Mouse (Mus musculus) limb, embryonic 11.5 days (tissue): ENCODE measurements at regions not wholly inside any gene's neighbourhood (a gene's known extent, or its start where the extent isn't known, plus 50 kb on each side); places are given as distances from the start of the nearest gene placed in this dataset.

Experiments
- ATAC-seq: fragments of 200-750 bp; cut with Nextera tagmentation; 2 replicates; pipeline ENCODE4 v1.8.0; 2017; ENCODE audit warnings: low read depth; ENCODE audit not compliant: insufficient number of reproducible peaks, low FRiP score, low TSS enrichment
- DNase-seq: peaks from one replicate; pipeline ENCODE4 v3.0.0-alpha.2; 2015; ENCODE audit warnings: low spot score
- H3K27ac ChIP-seq: fragments of 300-500 bp; sonication (generic); replicated peaks from 2 replicates; pipeline ENCODE4 v1.5.1; 2014; ENCODE audit warnings: low read depth, mild to moderate bottlenecking, low read length
- H3K27me3 ChIP-seq: fragments of 300-500 bp; sonication (generic); 2 replicates; pipeline ENCODE4 v1.6.1; 2014; ENCODE audit warnings: mild to moderate bottlenecking, low read length, mixed read lengths; ENCODE audit not compliant: control insufficient read depth, insufficient read depth
- H3K36me3 ChIP-seq: fragments of 300-500 bp; sonication (generic); 2 replicates; pipeline ENCODE4 v1.6.1; 2014; ENCODE audit warnings: mild to moderate bottlenecking, low read length, moderate library complexity, mixed read lengths; ENCODE audit not compliant: control insufficient read depth, insufficient read depth
- H3K4me1 ChIP-seq: fragments of 300-500 bp; sonication (generic); 2 replicates; pipeline ENCODE4 v1.6.1; 2014; ENCODE audit warnings: low read length, mixed read lengths; ENCODE audit not compliant: control insufficient read depth, insufficient read depth
- H3K4me2 ChIP-seq: fragments of 300-500 bp; sonication (generic); 2 replicates; pipeline ENCODE4 v1.6.1; 2014; ENCODE audit warnings: low read depth, mild to moderate bottlenecking, moderate library complexity; ENCODE audit not compliant: severe bottlenecking
- H3K4me3 ChIP-seq: fragments of 300-500 bp; sonication (generic); 2 replicates; pipeline ENCODE4 v1.5.1; 2014; ENCODE audit warnings: low read depth, low read length
- H3K9ac ChIP-seq: fragments of 300-500 bp; sonication (generic); 2 replicates; pipeline ENCODE4 v1.6.1; 2014; ENCODE audit warnings: mild to moderate bottlenecking, low read length
- H3K9me3 ChIP-seq: fragments of 300-500 bp; sonication (generic); 2 replicates; pipeline ENCODE4 v1.6.1; 2016; ENCODE audit warnings: low read length; ENCODE audit not compliant: control insufficient read depth
- WGBS: fragments of 180-500 bp; shearing (Covaris S2); extraction: QIAGEN DNeasy Blood & Tissue Kit; methylation state at CpG from one replicate; pipeline ENCODE4 v1.1.7; 2014; 5-methylcytosine and 5-hydroxymethylcytosine counted together

DNA sequence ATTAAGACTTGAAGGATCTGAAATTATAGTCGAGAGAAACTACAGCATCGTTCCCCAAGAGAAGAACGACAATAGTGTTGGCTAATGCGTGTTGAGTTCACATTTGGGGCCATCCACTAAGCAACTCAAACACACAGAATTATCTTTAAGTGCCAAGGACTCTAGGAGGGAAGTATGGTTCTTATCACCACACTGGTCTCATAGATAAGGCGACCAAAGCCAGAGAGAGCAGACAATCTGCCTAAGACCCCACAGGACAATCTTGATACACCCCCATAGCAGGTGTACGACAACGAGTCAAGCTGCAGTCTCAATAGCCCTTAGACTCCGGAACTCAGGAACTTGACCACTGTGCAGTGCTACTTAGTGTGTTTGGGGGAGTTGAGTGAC is 152.5 kb upstream of the Pum3 start:
- Histone ChIP-seq H3K4me2 (no peak overlapping the region), H3K27ac (no peak overlapping the region), H3K4me3 (no peak overlapping the region), H3K9ac (no peak overlapping the region), H3K27me3 (no peaks in the 10 kb centered on the region), H3K36me3 (no peaks in the 10 kb centered on the region), H3K9me3 (no peaks in the 10 kb centered on the region), H3K4me1 (no peaks in the 10 kb centered on the region)
- DNase-seq (no peak), ATAC-seq (no peak)
- 88% methylated on average over 8 of the region's 8 CpGs for whole genome bisulfite sequencing

- no peak overlapping the region for H3K4me3 ChIP-seq
- ATAC-seq = no peak
- H3K4me1 ChIP-seq = no peaks in the 10 kb centered on the region
- no peak overlapping the region for H3K27ac ChIP-seq
- no peaks in the 10 kb centered on the region for H3K9me3 ChIP-seq
- no peaks in the 10 kb centered on the region for H3K27me3 ChIP-seq
- 56% methylated on average over 6 of the region's 6 CpGs for WGBS
- no peak overlapping the region for H3K4me2 ChIP-seq
- no peak for DNase-seq
- H3K36me3 ChIP-seq = no peaks in the 10 kb centered on the region
- H3K9ac ChIP-seq = no peak overlapping the region
These were observed 151.9 kb upstream of the Pum3 start for GRCm38 (mm10) chr19:27581362-27582110.

GRCm38 (mm10) chr19:27576478-27576877 is 146.9 kb upstream of the Pum3 start:
- no peaks in the 10 kb centered on the region for H3K9me3 ChIP-seq
- H3K9ac ChIP-seq = no peak overlapping the region
- no peaks in the 10 kb centered on the region for H3K27me3 ChIP-seq
- H3K36me3 ChIP-seq = no peaks in the 10 kb centered on the region
- H3K4me2 ChIP-seq = no peak overlapping the region
- ATAC-seq (no peak), DNase-seq (no peak)
- H3K4me3 ChIP-seq = no peak overlapping the region
- no peaks in the 10 kb centered on the region for H3K4me1 ChIP-seq
- no peak overlapping the region for H3K27ac ChIP-seq

- Histone ChIP-seq H3K27ac (no peak overlapping the region), H3K9me3 (no peaks in the 10 kb centered on the region), H3K9ac (no peak overlapping the region), H3K4me2 (no peak overlapping the region), H3K4me1 (no peaks in the 10 kb centered on the region), H3K4me3 (no peak overlapping the region), H3K27me3 (no peaks in the 10 kb centered on the region), H3K36me3 (no peaks in the 10 kb centered on the region)
- 82% methylated on average over 8 of the region's 8 CpGs for WGBS
- ATAC-seq = no peak
- no peak for DNase-seq
These were observed 137.3 kb upstream of the Pum3 start for GRCm38 (mm10) chr19:27566929-27567328.

DNA sequence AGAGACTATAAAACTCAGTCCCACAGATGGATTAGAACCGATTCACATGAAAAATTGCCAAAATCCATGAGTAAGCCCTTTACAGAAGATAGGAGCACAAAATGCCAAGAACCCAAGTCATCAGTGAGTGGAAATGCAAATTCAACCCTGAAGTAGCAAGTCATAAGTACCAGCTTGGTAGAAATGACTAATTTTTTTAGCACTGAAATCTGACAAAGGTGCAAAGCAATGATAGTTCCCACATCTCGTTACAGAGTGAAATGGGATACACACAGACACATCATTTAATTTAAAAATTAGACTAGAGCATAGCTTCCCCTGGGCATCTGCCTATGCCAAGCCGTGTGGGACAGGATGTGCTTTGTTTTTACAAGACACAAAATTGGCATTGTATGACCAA is 136.4 kb upstream of the Pum3 start:
- Histone ChIP-seq H3K9me3 (no peaks in the 10 kb centered on the region), H3K9ac (no peak overlapping the region), H3K4me3 (no peak overlapping the region), H3K4me2 (no peak overlapping the region), H3K36me3 (no peaks in the 10 kb centered on the region), H3K27ac (no peak overlapping the region), H3K4me1 (no peaks in the 10 kb centered on the region), H3K27me3 (no peaks in the 10 kb centered on the region)
- no peak for DNase-seq
- ATAC-seq = no peak
- WGBS = 87% methylated on average over 3 of the region's 3 CpGs

DNA sequence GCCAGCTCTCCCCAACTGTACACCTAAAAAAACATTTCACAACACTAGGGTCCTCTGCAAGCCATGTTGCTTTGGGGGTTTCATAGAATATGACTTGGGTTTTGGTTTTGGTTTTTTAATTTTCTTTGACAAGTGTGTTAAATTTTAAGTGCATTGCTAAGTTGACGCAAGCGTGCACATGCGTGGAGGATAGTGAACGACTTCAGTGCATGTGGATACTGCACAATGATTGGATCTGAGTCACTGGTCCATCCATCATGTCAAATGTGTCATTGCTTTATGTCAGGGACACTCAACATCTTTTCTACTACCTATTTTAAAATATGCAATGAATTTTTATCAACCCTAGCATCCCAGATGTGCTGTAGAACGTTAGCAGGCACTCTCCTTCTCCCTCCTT is 134.5 kb upstream of the Pum3 start:
- Histone ChIP-seq H3K27me3 (no peaks in the 10 kb centered on the region), H3K4me3 (no peak overlapping the region), H3K4me2 (no peak overlapping the region), H3K27ac (no peak overlapping the region), H3K9me3 (no peaks in the 10 kb centered on the region), H3K4me1 (no peaks in the 10 kb centered on the region), H3K36me3 (no peaks in the 10 kb centered on the region), H3K9ac (no peak overlapping the region)
- WGBS = 77% methylated on average over 5 of the region's 5 CpGs
- DNase-seq (no peak), ATAC-seq (no peak)

DNA sequence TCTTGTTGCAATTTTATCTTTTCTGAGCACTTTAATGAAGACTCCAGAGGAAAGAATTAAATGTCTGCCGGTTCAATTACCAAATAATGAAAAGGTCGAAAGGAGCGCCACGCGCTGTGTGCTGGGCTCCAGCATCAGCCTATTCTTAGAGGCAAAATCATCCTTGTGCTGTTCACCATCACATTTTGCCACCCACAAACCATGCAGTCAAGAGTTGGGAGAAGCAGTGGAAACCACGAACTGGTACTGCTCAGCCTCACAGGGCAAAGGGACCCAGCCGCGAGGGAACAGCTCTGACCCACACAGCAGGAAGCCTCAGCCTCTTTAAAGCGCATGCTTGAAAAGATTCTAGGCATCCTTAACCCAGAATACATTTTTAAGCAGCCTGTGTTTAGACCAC is 134.0 kb upstream of the Pum3 start:
- Histone ChIP-seq H3K9ac (no peak overlapping the region), H3K27me3 (no peaks in the 10 kb centered on the region), H3K9me3 (no peaks in the 10 kb centered on the region), H3K4me2 (no peak overlapping the region), H3K27ac (no peak overlapping the region), H3K4me1 (no peaks in the 10 kb centered on the region), H3K4me3 (no peak overlapping the region), H3K36me3 (no peaks in the 10 kb centered on the region)
- ATAC-seq = no peak
- WGBS = 76% methylated on average over 9 of the region's 9 CpGs
- no peak for DNase-seq

DNA sequence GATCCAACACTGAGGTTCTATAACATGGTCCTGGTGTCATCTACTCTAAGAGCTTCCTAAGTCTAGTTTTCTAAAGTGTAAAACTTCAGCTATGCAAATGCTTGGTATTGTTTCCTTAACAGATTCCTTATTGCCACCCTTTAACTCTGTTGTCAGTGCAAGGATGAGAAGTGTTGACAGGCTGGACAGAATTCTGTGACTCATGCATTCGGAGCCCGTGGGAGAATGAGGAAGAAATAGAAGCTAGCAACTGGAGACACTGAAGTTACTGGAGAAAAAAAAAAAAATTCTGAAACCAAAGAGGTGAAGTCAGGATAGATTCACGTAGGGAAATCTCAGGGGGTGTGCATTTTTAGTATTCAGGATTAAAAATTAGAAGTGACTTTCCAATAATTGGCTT is 128.6 kb upstream of the Pum3 start:
- H3K27me3 ChIP-seq = no peaks in the 10 kb centered on the region
- H3K4me1 ChIP-seq = no peaks in the 10 kb centered on the region
- H3K4me2 ChIP-seq = no peak overlapping the region
- ATAC-seq = no peak
- 79% methylated on average over 3 of the region's 3 CpGs for WGBS
- no peaks in the 10 kb centered on the region for H3K36me3 ChIP-seq
- H3K4me3 ChIP-seq = no peak overlapping the region
- H3K9ac ChIP-seq = no peak overlapping the region
- no peak overlapping the region for H3K27ac ChIP-seq
- DNase-seq = no peak
- H3K9me3 ChIP-seq = no peaks in the 10 kb centered on the region

DNA sequence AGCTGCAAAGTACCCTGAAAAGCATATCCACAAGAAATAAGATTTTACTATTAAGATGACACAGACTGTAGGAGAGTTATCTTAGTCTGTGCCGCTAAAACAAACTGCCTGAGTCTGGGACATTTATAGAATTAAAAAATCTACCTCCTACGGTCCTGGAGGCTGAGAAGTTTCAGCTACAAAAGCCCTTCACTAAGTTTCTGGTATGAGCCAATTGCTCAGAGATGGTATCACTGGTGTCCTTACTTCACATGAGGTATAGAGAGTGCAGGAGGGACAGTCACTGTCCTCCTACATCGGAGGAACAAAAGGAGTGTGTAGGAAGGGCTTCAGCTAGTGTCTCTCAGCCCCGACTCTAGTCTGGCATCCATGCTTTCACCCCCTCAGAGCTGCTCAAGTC is 127.1 kb upstream of the Pum3 start:
- Histone ChIP-seq H3K36me3 (no peaks in the 10 kb centered on the region), H3K4me2 (no peak overlapping the region), H3K27me3 (no peaks in the 10 kb centered on the region), H3K4me1 (no peaks in the 10 kb centered on the region), H3K4me3 (no peak overlapping the region), H3K9me3 (no peaks in the 10 kb centered on the region), H3K9ac (no peak overlapping the region), H3K27ac (no peak overlapping the region)
- 87% methylated on average over 4 of the region's 4 CpGs for WGBS
- no peak for ATAC-seq
- DNase-seq = no peak
